Mouse (Mus musculus) adrenal gland, postnatal 10 days (tissue): ENCODE results near the gene Rbm19. TPM values are rescaled to one million over a fixed set of nuclear protein-coding genes. Genes with fewer than 3 reads are reported as not detected.
"Not testable (repeated sequence)": the region's sequence is repeated elsewhere in the genome, so short reads cannot be mapped to it uniquely, and the experiment has no call there.

Experiments
- DNase-seq: peaks from one replicate; pipeline ENCODE4 v3.0.0; 2021; ENCODE audit warnings: mixed read lengths
- long read RNA-seq, 2 experiments: library from polyadenylated mRNA; stranded (forward); transcript quantifications; one replicate each; pipeline ENCODE4 v2.0.0; 2021
- total RNA-seq, 2 experiments: library from RNA; stranded (reverse); gene quantifications; 2 replicates each; pipeline ENCODE4 v1.2.3; 2021

Rbm19 gene
- 10 to 100 TPM; 21.1 to 22.7 TPM for total RNA-seq
- long read RNA-seq, experiment 1, full-length matches to known transcripts, result 3 of 8 reads
- long read RNA-seq, experiment 1, partial matches to known transcripts, result 5 of 8 reads
- long read RNA-seq, experiment 1, other reads (novel, unspliced or antisense), result 0 of 8 reads
- long read RNA-seq, experiment 2, full-length matches to known transcripts, result 3 of 4 reads
- long read RNA-seq, experiment 2, partial matches to known transcripts, result 1 of 4 reads
- long read RNA-seq, experiment 2, other reads (novel, unspliced or antisense), result 0 of 4 reads

DNA sequence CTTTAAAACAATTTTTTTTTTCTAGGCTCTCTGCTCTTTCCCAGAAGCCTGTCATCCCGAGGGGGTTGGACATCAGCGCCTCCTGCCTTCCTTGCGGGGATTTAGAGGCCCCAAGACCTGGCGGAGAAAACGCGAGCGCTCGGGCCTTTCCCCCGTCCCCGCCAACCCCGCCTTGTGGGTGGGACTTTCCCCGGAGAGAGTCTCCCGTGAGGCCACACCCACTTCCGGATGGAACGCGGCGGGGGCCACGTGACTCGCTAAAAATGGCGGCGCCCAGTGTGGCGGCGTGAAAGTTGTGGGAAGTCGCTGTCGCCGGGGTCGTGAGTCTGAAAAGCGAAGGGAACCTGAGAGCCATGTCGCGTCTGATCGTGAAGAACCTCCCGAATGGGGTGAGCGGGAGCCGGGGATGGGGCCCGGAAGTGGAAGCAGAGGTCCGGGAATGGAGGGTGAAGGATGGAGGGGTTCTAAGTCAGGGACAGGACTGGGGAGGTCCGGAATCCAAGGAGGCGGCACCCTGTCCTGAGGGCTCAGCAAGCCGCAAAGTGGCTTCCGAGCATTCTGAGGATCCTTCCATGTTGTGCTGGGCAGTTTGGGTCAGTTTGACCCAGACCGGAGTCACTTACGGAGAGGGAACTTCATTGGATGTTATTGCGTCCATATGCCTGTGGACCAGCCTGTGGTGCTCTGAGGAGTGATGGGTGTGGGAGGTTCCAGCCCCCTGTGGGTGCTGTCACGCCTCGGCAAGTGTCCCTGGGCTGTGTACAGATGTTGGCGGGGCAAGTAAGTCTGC, at the start of gene Rbm19:
Gene Rbm19, plus strand, starts transcription at position 205 of the 790 bp plus-strand sequence.
- DNase-seq, result peak; percentile 97

DNA sequence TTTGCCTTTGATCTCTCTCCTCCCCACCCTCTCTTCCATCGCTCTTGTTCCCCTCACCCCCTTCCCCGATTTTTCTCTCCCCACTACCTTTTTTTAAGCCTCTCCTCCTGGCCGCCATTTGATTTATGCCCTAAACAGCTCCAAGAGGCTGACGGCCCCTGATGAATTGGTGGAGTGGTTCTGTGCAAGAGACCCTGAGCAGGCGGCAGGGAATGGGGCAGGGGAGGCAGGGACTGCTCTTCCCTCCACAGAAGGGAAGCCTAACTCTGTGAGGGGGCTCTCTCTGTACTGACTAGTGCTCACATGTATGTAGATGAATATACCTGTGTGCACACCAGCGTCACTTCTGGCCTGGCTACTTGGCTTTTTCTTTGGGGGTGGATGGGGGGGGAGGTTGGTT, 49.0 kb upstream of the Rbm19 start:
- DNase-seq, result no peak

DNA sequence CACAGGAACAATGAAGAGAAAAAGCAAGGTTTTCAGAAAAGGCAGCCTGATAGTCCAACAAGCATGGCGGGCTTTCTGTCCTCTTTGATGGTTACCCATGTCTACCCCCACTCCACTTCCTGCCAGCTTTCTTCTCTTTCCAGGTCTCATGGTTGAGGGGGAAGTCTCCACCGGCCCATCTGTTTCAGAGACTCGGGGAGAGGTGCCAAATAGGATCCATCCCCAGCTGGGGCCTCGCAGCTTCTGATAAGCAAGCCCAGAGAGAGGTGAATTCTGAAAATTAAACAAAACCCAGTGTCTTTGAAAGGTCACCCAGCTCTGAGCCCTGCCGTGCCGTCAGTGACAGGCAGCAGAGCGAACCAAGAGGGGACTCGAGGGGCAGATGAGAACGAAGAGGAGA, 42.2 kb upstream of the Rbm19 start:
- DNase-seq, result no peak

DNA sequence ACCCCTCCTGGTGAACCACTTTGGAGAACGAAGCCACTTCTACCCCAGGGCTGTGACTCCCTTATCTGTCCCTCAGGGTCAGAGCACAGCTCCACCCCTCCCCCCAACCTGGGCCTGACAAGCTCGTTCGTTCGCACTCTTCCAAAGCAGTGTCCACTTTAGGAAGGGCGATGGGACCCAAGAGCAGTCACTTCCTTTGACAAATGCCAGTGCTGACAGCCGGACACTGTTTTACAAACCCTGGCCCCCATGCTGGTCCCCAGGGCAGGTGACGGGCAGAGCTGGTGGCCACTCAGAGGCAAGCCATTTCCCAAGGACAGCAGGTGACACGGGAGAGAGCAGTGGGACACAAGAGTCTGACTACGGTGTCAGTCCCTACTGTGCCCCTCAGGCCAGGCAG, 36.2 kb upstream of the Rbm19 start:
- DNase-seq, result no peak

DNA sequence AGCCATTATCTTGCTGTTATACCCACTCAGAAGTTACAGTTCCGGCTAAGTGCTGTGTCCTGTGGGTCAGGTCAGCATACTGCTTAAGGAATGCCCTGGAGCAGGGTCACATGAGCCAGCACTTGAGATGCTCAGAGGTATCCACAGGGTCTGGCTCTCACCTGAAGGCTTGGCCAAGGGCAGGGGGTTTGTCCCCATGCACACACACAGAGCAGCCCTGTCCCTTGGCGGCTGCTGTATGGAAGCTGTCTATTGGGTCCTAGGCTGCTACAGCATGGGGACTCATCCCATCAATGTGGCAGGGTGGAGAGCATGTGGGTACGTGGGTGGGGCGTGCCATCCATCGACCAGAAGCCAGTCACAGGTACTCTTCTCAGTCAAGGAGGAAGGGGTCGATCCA, 35.8 kb upstream of the Rbm19 start:
- no peak for DNase-seq

DNA sequence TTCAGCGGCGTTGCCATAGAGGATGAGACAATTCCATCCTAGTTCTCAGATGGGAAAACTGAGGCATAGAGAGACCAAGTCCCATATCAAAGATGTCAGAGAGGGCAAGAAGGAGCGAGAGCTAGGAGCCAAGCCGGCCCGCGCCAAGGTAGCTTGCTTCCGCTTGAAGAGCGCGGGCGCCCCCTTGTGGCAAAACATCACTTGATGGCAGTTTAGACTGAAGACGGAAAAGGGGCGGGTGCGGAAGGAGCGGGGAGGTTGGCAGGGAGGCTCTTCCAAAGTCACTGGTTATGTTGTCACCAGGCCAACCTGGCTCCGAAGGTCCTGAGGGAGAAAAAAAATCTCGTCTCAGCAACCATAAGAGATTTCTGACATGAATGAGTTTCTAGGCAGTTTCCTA, 27.7 kb upstream of the Rbm19 start:
- peak; percentile 94 for DNase-seq

DNA sequence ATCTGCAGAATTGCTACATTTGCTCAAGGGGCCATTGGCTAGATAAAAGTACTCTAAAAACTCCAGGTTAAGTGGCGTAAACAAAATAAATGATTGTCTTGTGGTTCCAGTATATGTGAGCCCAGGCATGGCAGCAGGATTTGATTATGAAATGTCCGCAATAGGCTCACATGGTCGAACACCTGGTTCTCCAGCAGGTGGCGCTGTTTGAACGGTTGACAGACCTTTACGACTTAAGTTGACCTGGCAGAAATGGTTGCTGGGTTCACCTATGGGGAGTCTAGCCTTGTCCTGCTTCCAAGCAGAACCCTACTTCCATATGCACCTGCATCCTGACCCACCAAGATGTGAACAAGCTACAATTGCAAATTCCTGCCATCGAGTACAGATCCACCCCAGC, 21.7 kb upstream of the Rbm19 start:
- peak; percentile 68 for DNase-seq

DNA sequence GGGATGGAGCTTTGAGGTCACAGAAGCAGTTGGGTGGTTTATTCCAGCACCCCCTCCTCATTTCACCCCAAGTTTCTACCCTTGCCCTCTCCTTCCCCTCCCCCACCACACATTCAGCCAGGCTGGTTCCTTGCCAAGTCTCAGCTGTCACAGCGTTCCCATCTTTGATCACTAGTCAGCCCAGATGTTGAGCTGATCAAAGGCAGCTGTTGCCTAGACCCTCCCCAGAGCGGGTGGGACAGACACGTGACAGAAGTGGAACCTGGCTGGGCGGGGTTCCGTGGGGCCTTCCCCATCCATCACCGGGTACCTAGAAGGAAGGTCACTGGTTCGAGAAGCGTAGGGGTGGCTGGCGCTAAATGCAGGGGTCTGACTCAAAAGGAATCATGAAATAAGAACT, 19.2 kb upstream of the Rbm19 start:
- DNase-seq, result no peak

DNA sequence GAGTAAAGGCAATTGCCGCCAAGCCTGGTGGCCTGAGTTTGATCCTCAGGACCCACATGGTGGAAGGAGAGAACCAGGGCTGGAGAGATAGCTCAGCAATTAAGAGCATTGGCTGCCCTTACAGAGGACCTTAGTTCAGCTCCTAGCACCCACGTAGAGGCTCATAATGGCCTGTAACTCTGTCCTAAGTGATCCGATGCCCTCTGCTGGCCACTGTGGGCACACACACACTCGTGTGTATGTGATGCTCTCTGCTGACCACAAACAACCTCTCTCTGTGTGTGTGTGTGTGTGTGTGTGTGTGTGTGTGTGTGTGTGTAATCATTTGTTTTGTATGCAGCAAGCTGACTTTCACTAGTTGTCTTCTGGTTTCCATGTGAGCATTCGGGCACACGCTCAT, 15.5 kb upstream of the Rbm19 start:
- no peak for DNase-seq

DNA sequence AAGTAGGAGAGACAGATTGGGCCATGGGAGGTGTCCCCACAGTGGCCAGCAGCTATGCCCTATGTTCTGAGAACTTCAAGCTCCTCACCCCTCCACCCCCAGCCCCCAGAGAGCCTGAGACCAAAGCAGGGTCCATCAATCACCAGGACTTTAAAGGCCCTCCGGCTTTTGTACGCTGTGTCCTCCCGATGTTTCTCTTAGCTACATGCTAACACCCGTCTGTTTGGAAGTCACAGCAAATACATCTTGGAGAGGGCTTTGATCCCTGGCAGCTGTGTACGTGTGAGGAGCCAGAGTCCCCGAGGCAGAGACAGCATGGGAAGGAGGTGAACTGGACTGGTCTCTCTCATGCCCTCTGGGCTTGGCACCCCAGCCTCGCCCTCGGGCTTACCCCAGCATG, 14.2 kb upstream of the Rbm19 start:
- DNase-seq, result no peak

DNA sequence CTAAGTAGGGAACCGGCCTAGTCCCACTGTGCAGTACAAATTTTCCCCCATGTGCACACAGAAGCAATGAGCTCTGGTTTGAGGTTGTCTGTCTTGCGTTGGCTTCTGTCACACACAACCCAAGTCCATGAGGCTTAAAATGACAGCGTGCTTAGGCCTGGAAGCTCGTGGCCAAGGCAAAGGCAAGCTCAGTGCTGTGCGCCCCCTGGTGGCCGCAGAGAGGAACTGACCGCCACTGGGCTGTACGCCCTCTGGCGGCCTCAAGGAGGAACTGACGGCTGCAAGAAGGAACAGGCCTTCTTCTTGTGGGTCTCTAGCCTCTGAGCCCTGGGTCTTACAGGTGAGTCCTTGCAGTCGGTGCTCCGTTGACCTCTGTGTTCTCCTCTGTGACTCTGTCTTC, 13.5 kb upstream of the Rbm19 start:
- peak; percentile 76 for DNase-seq

DNA sequence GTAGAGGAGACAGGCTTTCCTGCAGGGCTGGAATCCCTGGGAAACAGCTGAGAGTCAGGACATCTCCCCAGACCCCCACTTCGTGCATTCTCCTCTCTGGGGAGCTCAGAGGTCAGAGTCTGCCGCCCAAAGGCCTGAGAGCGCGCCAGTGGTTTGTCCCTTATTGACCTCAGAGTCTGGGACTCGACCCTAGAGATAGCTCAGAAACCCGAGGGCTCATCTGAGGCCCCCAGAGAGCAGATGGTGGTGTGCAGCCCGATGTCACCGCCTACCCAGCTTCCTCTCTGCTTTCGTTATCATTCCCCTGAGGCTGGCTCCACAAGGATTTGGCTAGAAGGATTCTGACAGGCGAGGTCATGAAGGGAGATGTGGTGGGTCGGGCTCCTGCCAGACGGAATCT, 12.8 kb upstream of the Rbm19 start:
- DNase-seq, result no peak

DNA sequence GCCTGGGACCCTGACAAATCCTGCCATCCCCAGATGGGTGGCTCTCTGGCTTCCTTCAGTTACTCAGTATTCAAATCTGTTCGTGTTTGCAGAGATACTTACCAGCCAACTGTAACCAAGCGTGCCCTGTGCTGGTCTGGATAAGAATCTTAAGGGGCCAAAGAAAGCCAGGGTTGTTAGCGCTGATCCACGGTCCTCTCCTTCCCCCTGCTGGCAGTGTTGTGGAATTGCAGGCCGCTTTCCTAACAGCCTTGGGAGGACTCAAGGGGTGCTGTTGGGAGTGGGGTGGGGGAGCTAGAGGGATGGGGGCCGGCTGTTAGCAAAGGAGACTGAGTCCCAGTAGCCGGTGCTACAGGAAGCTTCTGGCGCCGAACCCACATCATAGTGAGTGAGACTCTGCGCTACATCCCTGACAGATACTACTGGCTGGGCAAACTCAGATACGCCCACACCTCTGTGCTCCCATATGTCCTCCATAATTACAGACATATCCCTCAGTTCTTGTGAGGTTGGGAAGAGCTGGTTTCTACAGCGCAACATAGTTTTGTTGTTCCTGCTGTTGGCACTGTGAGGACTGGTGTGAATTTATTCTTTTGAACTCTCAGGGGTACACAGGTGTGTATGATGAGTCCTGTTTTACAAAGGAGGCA, 9.7 kb upstream of the Rbm19 start:
- DNase-seq, result peak; percentile 37

DNA sequence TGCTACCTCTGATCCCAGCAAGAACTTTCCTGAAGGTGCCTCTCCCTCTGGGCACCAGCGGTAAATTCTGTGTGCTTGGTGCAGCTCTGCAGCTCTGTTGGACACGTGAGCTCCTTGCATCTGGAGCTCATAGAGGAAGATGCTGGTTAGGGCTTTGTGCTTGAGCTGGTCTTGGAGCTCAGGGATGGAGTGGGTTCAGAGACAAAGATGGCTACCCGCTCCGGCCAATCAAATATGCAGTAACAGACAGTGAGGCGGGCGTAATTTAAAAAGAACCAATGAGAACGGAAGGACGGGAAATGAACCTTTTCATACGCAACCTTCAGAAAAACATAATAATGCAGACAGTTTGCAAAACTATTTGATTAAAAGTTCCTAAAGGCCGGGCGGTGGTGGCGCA, 1.9 kb upstream of the Rbm19 start:
- DNase-seq, result no peak

DNA sequence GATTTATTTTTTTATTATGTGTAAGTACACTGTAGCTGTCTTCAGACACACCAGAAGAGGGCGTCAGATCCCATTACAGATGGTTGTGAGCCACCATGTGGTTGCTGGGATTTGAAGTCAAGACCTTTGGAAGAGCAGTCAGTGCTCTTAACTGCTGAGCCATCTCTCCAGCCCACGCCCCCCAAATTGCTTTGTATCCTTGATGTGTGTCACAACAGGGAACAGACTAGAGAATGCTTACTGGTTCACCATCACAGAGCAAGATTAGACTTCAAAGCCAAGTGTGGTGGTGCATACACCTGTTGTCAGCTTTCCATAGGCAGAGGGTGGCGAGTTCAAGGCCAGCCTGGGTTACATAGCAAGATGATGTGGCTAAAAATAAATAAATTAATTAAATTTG, 896 bp downstream of the Rbm19 start:
- DNase-seq, result not testable (repeated sequence)

DNA sequence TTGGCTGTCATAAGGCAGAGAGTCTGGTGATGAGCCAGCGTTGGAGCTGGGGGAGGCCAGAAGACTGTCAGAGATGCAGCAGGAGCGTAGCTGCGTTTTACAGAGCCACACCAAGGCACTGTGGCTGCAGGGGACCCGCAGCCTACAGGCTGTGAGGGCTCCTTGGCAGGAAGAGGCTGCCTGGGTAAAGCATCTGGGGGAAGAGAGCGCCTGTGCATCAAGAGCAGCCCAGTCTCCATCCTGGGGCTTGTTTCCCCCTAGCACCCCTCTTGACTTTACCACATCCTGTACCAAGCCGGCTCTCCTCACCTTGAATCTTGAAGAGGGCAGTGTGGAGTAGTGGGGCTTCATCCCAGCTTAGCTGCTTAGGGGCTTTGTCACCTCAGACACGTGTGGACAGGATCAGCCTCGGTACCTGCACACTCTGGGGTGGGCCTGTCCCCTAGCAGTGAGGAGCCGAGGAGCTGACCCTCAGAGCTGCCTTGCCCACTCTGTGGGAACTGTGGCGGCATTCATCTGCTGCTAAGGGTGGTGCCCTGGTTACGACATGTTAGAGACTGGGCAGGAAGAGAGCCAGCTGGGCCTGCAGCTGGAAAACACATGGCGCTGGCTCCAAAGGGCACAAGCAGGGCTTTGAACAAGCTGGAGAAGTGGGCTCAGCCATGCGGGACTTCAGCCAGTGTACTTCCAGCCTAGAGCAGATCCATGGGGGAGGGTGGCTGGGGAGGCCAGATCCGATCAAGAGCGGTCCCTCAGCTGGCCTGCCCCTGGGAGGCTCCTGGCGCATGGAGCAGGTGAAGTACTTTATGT, 8.8 kb downstream of the Rbm19 start:
- DNase-seq, result no peak

DNA sequence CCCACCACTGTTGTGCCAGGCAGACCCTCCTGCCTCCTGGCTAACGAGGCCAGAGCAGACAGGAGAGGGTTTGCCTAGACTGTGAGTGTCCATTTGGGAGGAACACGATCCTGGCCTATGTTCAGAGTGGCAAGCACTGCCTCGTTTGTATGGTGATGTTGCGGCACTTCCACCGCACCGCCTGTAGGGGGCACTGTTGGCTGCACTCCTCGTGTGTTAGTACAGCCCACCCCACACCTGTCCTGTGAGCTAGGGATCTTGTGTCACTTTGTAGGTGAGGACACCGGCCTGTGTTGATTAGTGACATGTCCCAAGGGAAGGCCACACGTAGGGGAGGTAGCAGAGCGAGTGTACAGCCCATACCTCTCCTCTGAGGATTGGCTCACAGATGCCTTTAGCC, 11.4 kb downstream of the Rbm19 start:
- DNase-seq, result peak; percentile 30

DNA sequence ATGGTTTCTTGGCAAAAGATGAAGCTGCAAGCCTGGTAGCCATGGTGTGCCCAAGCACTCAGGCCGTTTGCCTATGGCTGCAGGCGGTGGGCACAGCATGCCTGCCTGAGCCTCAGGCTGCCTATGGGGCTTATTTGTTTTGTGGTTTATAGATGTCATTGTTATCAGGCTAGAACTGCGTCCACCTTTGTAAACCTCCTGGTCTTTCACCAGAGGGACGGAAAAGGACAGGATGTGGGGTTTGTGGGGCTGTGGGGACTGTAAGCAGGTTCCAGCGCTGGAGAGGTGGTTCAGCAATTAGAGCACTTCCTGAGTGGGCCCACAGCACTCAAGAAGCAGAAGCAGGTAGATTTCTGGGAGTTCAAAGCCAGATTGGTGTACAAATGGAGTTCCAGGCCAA, 12.2 kb downstream of the Rbm19 start:
- DNase-seq, result no peak

DNA sequence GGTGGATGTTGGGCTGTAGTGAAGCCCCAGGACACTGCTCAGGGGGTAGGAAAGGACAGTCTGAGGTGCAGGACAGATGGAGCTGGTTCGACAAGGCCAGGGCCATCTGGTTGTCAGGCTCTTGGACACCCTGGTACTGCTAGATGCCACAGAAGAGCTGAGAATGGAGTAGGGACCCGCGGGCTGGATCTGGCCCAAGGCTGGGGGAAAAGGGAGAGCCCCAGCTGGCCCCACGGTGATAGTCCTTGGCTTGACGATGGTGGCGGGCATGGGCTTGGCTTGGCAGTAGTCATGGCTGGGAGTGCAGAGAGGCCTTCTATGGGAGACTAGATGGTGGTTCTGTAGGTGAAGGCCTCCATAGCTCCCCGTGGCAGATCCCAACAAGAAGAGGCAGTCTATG, 12.8 kb downstream of the Rbm19 start:
- DNase-seq, result no peak

DNA sequence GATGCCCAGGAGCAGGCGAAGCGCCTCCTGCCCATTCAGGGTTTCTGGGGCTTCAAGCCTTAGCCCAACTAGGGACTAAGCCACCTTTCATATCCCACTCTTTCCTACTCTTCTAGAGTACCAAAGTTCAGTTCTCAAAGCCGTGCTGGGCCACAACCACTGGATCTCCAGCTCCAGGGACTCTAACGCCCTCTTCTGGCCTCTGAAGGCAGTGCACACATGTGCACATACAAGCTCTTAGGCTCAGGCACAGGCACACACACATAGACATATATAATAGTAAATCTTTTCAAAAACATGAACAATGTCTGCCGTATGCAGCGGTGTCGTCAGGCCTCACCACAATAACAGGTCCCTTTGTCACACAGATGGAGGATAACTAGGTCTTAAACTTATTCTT, 13.5 kb downstream of the Rbm19 start:
- DNase-seq, result no peak

DNA sequence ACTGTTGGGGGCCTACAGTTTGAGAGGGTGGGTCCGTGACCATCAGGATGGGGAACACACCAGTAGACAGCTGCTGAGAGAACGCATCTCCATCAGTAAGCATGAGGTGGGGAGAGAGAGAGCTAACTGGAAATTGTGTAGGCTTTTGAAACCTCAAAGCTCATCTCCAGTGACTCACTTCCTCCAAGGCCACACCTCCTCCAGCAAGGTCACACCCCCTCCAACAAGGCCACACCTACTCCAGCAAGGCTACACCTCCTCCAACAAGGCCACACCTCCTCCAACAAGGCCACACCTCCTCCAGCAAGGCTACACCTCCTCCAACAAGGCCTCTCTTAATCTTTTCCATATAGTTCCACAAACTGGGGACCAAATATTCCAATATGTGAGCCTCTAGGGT, 13.9 kb downstream of the Rbm19 start:
- DNase-seq, result peak; percentile 62

DNA sequence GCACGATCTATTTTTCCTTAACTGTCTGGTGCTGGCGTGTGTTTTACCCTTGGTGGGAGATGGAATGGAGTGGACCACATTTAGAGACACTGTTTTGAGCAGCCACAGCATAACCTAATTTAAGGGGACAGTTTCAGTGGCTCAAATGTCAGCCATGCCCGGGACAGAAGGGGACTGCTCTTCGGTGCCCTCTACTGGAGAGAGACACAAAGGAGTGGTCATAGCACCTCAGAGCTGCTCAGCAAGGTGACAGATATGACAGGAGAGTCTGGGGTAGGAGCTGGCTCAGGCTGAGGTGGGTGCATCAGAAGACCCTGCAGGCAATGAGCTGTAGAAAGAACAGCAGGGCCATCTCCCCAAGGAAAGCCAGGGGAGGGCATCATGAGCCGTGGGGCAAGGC, 15.3 kb downstream of the Rbm19 start:
- DNase-seq, result peak; percentile 53

DNA sequence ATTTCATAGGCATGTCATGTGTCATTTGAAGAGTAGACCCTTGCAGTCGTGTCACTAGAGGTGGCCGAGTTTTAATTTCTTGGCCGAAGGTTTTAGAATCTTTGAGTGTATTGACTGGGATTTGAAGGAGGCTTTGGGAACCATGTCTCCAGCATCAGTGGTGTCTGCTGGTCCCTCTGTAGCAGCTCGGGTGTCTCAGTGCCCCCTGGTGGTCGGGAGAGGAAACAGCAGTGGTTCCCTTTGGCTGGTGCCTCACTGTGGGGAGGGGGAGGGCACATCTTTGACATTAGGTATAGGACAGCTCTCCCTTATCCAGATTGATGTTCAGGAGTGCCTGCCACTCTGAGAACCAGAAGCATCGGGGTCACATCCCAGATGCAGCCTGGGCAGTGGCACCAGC, 17.7 kb downstream of the Rbm19 start:
- peak; percentile 66 for DNase-seq
